ENCODE assay signal across 1 mouse cellular context in the genomic region with DNA sequence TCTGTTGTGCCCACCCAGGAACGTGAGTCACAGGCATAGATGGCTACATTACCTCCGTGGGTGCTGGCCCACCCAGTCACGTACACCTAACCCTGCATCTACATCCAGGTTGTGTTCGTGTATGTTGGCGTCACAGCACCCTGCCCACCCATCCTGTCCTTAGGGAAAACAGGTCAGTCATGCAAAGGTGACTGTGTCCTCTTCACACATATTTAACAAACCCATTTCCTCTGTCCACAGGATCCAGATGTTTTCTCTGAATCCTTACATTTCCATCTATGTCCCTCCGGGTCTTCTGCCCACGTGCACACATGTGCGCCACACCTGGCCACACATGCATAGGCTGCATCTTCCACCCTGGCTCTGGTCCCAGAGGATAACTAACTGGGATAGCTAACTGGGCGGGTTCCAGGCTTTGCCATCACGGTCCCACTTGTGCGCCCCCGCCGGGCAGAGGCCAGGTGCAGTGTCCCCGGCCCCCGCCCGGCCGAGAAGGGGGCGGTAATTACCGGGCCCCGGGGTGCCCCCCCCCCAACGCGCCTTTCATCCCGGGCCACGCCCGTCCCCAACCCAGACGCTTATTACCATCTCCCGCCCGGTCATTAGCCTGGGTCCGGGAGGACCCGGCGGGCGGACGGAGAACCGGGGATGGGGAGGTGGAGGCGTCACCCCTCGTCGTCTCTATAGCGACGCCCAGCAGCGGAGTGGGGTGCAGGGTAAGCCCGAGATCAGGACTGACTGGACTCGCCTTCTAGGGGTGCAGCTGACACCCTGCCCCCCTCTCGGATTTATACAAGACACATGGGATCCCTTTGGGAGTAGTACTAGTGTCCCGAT.
TF ChIP-seq lines count a peak whose summit lies in the region.

No protein-coding gene starts in this region.

TF ChIP-seq in ES-E14, 5 proteins besides CTCF, POLR2A, EP300 and RAD21:
- no peak for TF ChIP-seq MAFK (IDR thresholded peaks at IDR 0.05; ENCODE audit: insufficient read depth, low read depth, low read length)
- TF ChIP-seq ZC3H11A (IDR thresholded peaks at IDR 0.05; ENCODE audit: borderline replicate concordance, low read depth, low read length), result no peak
- no peak for TF ChIP-seq HCFC1 (IDR thresholded peaks at IDR 0.05; ENCODE audit: borderline replicate concordance, insufficient read depth, low read length)
- no peak for TF ChIP-seq ZNF384 (IDR thresholded peaks at IDR 0.05; ENCODE audit: low read depth, low read length)
- TF ChIP-seq CHD2 (IDR thresholded peaks at IDR 0.05; ENCODE audit: low read depth, low read length), result no peak
TF ChIP-seq in ES-E14: peak in this region for 0.
